Mouse (Mus musculus) kidney, adult 2 months (tissue): ENCODE data around the gene Tbccd1.

Experiments
- CTCF ChIP-seq: fragments of 200-500 bp; conservative IDR thresholded peaks from 2 replicates; pipeline ENCODE4 v1.5.1; 2011; ENCODE audit warnings: low read depth, mild to moderate bottlenecking, control low read depth, low read length, moderate library complexity, mixed read lengths; ENCODE audit not compliant: insufficient read depth, insufficient read length
- POLR2A ChIP-seq: fragments of 200-500 bp; IDR thresholded peaks from one replicate; pipeline ENCODE4 v1.6.1; 2011; ENCODE audit warnings: low read depth, low read length, control low read depth

GRCm38 (mm10) chr16:22832932-22833525 is 24.4 kb downstream of the Tbccd1 start:
- no peak for TF ChIP-seq CTCF
- TF ChIP-seq POLR2A, result no peak
